Mouse (Mus musculus) neural tube, embryonic 15.5 days (tissue): Measurements from ENCODE around the gene Gm10031. TPM values are rescaled to one million over a fixed set of nuclear protein-coding genes. Genes with fewer than 3 reads are reported as not detected.
"Not testable (repeated sequence)": the region's sequence is repeated elsewhere in the genome, so short reads cannot be mapped to it uniquely, and the experiment has no call there.

Source experiments
- ATAC-seq: fragments of 200-750 bp; cut with Nextera tagmentation; 2 replicates; pipeline ENCODE4 v1.8.0; 2017; ENCODE audit warnings: mild to moderate bottlenecking, moderate TSS enrichment, moderate library complexity; ENCODE audit not compliant: low FRiP score
- H3K27ac ChIP-seq: fragments of 300-500 bp; sonication (generic); replicated peaks from 2 replicates; pipeline ENCODE4 v1.5.1; 2015; ENCODE audit warnings: mild to moderate bottlenecking, inconsistent platforms
- H3K27me3 ChIP-seq: fragments of 300-500 bp; sonication (generic); replicated peaks from 2 replicates; pipeline ENCODE4 v1.6.1; 2015; ENCODE audit warnings: inconsistent platforms
- H3K36me3 ChIP-seq: fragments of 300-500 bp; sonication (generic); 2 replicates; pipeline ENCODE4 v1.6.1; 2015; ENCODE audit warnings: inconsistent platforms
- H3K4me1 ChIP-seq: fragments of 300-500 bp; sonication (generic); 2 replicates; pipeline ENCODE4 v1.6.1; 2015; ENCODE audit warnings: inconsistent platforms
- H3K4me2 ChIP-seq: fragments of 300-500 bp; sonication (generic); 2 replicates; pipeline ENCODE4 v1.6.1; 2015; ENCODE audit warnings: inconsistent platforms, mild to moderate bottlenecking, moderate library complexity
- H3K4me3 ChIP-seq: fragments of 300-500 bp; sonication (generic); replicated peaks from 2 replicates; pipeline ENCODE4 v1.5.1; 2015; ENCODE audit warnings: mild to moderate bottlenecking, inconsistent platforms
- H3K9ac ChIP-seq: fragments of 300-500 bp; sonication (generic); replicated peaks from 2 replicates; pipeline ENCODE4 v1.6.1; 2015; ENCODE audit warnings: mild to moderate bottlenecking, inconsistent platforms
- H3K9me3 ChIP-seq: fragments of 300-500 bp; sonication (generic); replicated peaks from 2 replicates; pipeline ENCODE4 v1.6.1; 2016; ENCODE audit warnings: inconsistent platforms
- WGBS: fragments of 180-500 bp; shearing (Covaris S2); methylation state at CpG from one replicate; pipeline ENCODE4 v1.1.7; 2015; ENCODE audit warnings: mixed read lengths; 5-methylcytosine and 5-hydroxymethylcytosine counted together
- polyA plus RNA-seq: library from polyadenylated mRNA; unstranded; fragments of >200 nt; fragmentation: Nextera tagmentation; extraction: Ambion mirVana; gene quantifications from 2 replicates; pipeline ENCODE4 v1.2.1, GENCODE M21; 2015

Gene Gm10031
- polyA plus RNA-seq, 1 experiment from 2014 or later: 0.45 TPM

GRCm38 (mm10) chr1:156507753-156508152 lies 16.1 kb upstream of the Gm10031 start:
- Histone ChIP-seq H3K9me3 (no peaks in the 10 kb centered on the region), H3K27me3 (no peaks in the 10 kb centered on the region), H3K4me1 (no peaks in the 10 kb centered on the region), H3K36me3 (no peaks in the 10 kb centered on the region), H3K4me3 (no peak overlapping the region), H3K4me2 (no peak overlapping the region), H3K9ac (no peak overlapping the region), H3K27ac (no peak overlapping the region)
- 80% methylated on average over 3 of the region's 3 CpGs for WGBS
- ATAC-seq: no peak

- Histone ChIP-seq H3K9ac (no peak overlapping the region), H3K4me1 (no peaks in the 10 kb centered on the region), H3K36me3 (no peaks in the 10 kb centered on the region), H3K9me3 (no peaks in the 10 kb centered on the region), H3K4me2 (no peak overlapping the region), H3K27ac (no peak overlapping the region), H3K27me3 (no peaks in the 10 kb centered on the region), H3K4me3 (no peak overlapping the region)
- ATAC-seq: no peak
- 88% methylated on average over 3 of the region's 3 CpGs for WGBS
These were observed 3.6 kb upstream of the Gm10031 start for GRCm38 (mm10) chr1:156520136-156520780.

- no peaks in the 10 kb centered on the region for H3K9me3 ChIP-seq
- no peaks in the 10 kb centered on the region for H3K27me3 ChIP-seq
- H3K4me3 ChIP-seq: no peak overlapping the region
- peak overlapping the region; percentile 26; the same call in 1 of the 2 replicates for H3K4me2 ChIP-seq
- no peak for ATAC-seq
- 40% methylated on average over 15 of the region's 15 CpGs for WGBS
- no peaks in the 10 kb centered on the region for H3K4me1 ChIP-seq
- no peak overlapping the region for H3K27ac ChIP-seq
- H3K9ac ChIP-seq: no peak overlapping the region
- H3K36me3 ChIP-seq: no peaks in the 10 kb centered on the region
These were observed 1.9 kb upstream of the Gm10031 start for GRCm38 (mm10) chr1:156521796-156522517.

- not testable (repeated sequence) for H3K4me3 ChIP-seq, H3K36me3 ChIP-seq, H3K9ac ChIP-seq, H3K4me1 ChIP-seq, H3K27me3 ChIP-seq, H3K27ac ChIP-seq, ATAC-seq, H3K9me3 ChIP-seq, H3K4me2 ChIP-seq
- WGBS: 90% methylated on average over 16 of the region's 16 CpGs
These were observed 8.8 kb downstream of the Gm10031 start for GRCm38 (mm10) chr1:156532476-156533175.

- Histone ChIP-seq H3K36me3 (no peaks in the 10 kb centered on the region), H3K9ac (no peak overlapping the region), H3K27ac (no peak overlapping the region), H3K4me2 (no peak overlapping the region), H3K9me3 (no peaks in the 10 kb centered on the region), H3K4me3 (no peak overlapping the region), H3K4me1 (no peaks in the 10 kb centered on the region), H3K27me3 (no peaks in the 10 kb centered on the region)
- no peak for ATAC-seq
- WGBS: 97% methylated on average over 3 of the region's 3 CpGs
These were observed 9.7 kb downstream of the Gm10031 start for GRCm38 (mm10) chr1:156533483-156533882.

GRCm38 (mm10) chr1:156533911-156534310 lies 10.1 kb downstream of the Gm10031 start:
- H3K9ac ChIP-seq: no peak overlapping the region
- no peaks in the 10 kb centered on the region for H3K27me3 ChIP-seq
- 90% methylated on average over 4 of the region's 4 CpGs for WGBS
- H3K4me3 ChIP-seq: no peak overlapping the region
- no peak overlapping the region for H3K27ac ChIP-seq
- H3K4me2 ChIP-seq: no peak overlapping the region
- H3K9me3 ChIP-seq: no peaks in the 10 kb centered on the region
- no peak for ATAC-seq
- H3K36me3 ChIP-seq: no peaks in the 10 kb centered on the region
- no peaks in the 10 kb centered on the region for H3K4me1 ChIP-seq

GRCm38 (mm10) chr1:156537031-156537430 lies 13.2 kb downstream of the Gm10031 start:
- no peak overlapping the region for H3K4me3 ChIP-seq
- no peaks in the 10 kb centered on the region for H3K36me3 ChIP-seq
- WGBS: 71% methylated on average over 2 of the region's 2 CpGs
- no peaks in the 10 kb centered on the region for H3K27me3 ChIP-seq
- H3K4me1 ChIP-seq: no peaks in the 10 kb centered on the region
- H3K9me3 ChIP-seq: no peaks in the 10 kb centered on the region
- no peak for ATAC-seq
- H3K9ac ChIP-seq: no peak overlapping the region
- H3K27ac ChIP-seq: no peak overlapping the region
- H3K4me2 ChIP-seq: no peak overlapping the region

GRCm38 (mm10) chr1:156537701-156538100 lies 13.9 kb downstream of the Gm10031 start:
- H3K9me3 ChIP-seq: no peaks in the 10 kb centered on the region
- no peak for ATAC-seq
- no peaks in the 10 kb centered on the region for H3K27me3 ChIP-seq
- no peak overlapping the region for H3K4me3 ChIP-seq
- no peaks in the 10 kb centered on the region for H3K4me1 ChIP-seq
- no peak overlapping the region for H3K27ac ChIP-seq
- no peaks in the 10 kb centered on the region for H3K36me3 ChIP-seq
- H3K4me2 ChIP-seq: no peak overlapping the region
- no peak overlapping the region for H3K9ac ChIP-seq
- 90% methylated on average over 6 of the region's 6 CpGs for whole genome bisulfite sequencing

GRCm38 (mm10) chr1:156538382-156538781 lies 14.6 kb downstream of the Gm10031 start:
- no peaks in the 10 kb centered on the region for H3K9me3 ChIP-seq
- H3K27ac ChIP-seq: no peak overlapping the region
- WGBS: 81% methylated on average over 3 of the region's 3 CpGs
- ATAC-seq: no peak
- H3K36me3 ChIP-seq: no peaks in the 10 kb centered on the region
- H3K27me3 ChIP-seq: no peaks in the 10 kb centered on the region
- H3K9ac ChIP-seq: no peak overlapping the region
- no peak overlapping the region for H3K4me3 ChIP-seq
- no peak overlapping the region for H3K4me2 ChIP-seq
- no peaks in the 10 kb centered on the region for H3K4me1 ChIP-seq

GRCm38 (mm10) chr1:156539787-156540560 lies 16.2 kb downstream of the Gm10031 start:
- 43% methylated on average over 4 of the region's 4 CpGs for whole genome bisulfite sequencing
- H3K9me3 ChIP-seq: no peaks in the 10 kb centered on the region
- H3K4me3 ChIP-seq: no peak overlapping the region
- no peaks in the 10 kb centered on the region for H3K36me3 ChIP-seq
- H3K4me1 ChIP-seq: 0 out of 2 replicates have a peak, but pooled peaks cover 5% of the 10 kb centered on the region
- no peak overlapping the region for H3K27ac ChIP-seq
- no peaks in the 10 kb centered on the region for H3K27me3 ChIP-seq
- H3K9ac ChIP-seq: no peak overlapping the region
- ATAC-seq: peak; percentile 68; the same call in 1 of the 2 replicates
- no peak overlapping the region for H3K4me2 ChIP-seq

GRCm38 (mm10) chr1:156543999-156544398 lies 20.2 kb downstream of the Gm10031 start:
- H3K4me1 ChIP-seq: 0 out of 2 replicates have a peak, but pooled peaks cover 5% of the 10 kb centered on the region
- no peak for ATAC-seq
- H3K27ac ChIP-seq: no peak overlapping the region
- peak overlapping the region; percentile 11; the same call in 1 of the 2 replicates for H3K4me2 ChIP-seq
- H3K9ac ChIP-seq: no peak overlapping the region
- no peaks in the 10 kb centered on the region for H3K27me3 ChIP-seq
- H3K9me3 ChIP-seq: no peaks in the 10 kb centered on the region
- no peaks in the 10 kb centered on the region for H3K36me3 ChIP-seq
- H3K4me3 ChIP-seq: no peak overlapping the region
- WGBS: 30% methylated on average over 12 of the region's 12 CpGs
